Mouse (Mus musculus): Measurements from ENCODE around the gene Anks4b.

DNA sequence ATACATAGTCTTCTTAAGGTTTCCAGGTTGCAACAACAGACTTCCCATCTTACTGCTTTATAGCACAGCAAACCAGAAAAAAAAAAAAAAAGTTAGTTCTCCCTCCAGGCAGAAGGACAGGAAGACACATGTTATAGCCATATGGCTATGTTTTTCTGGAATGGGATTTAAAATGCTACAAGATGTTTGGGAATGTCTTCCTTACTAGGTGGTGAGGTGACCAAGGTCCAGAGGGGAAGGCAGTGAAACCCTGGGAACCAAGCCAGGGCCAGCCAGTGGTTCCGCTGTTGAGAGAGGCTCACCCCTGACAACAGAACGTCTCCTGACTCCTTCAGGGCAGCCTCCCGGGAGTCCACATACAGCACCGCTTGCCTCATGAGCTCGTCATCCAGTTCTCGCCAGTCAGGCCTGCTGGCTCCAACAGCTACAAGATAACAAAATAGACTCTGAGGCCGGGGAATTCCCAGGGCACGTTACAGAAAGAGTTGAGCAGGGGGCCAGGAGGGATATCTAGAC lies 16.6 kb downstream of the Anks4b start:
- TF ChIP-seq POLR2A (IDR thresholded peaks at IDR 0.05; ENCODE audit: borderline replicate concordance, extremely low read depth, low read depth, low read length) (no peak), CTCF (IDR thresholded peaks at IDR 0.05; ENCODE audit: insufficient read depth, low read length) (no peak)

All from lung, adult 2 months (tissue).